Mouse (Mus musculus) gastrocnemius, postnatal 10 days (tissue): ENCODE results near the gene Rabac1. TPM values are rescaled to one million over a fixed set of nuclear protein-coding genes. Genes with fewer than 3 reads are reported as not detected.

Experiments used
- DNase-seq: peaks from one replicate; pipeline ENCODE4 v3.0.0; 2021; ENCODE audit warnings: mixed read lengths
- microRNA-seq, 2 experiments: library from miRNA; unstranded; fragments of <30 nt; microRNA quantifications; one replicate each; pipeline ENCODE4 v1.2.0; 2021
- total RNA-seq, 2 experiments: library from RNA; stranded (reverse); gene quantifications; 2 replicates each; pipeline ENCODE4 v1.2.3; 2021

Rabac1 gene
- total RNA-seq, 2 experiments from 2014 or later = 163 to 166 TPM

DNA sequence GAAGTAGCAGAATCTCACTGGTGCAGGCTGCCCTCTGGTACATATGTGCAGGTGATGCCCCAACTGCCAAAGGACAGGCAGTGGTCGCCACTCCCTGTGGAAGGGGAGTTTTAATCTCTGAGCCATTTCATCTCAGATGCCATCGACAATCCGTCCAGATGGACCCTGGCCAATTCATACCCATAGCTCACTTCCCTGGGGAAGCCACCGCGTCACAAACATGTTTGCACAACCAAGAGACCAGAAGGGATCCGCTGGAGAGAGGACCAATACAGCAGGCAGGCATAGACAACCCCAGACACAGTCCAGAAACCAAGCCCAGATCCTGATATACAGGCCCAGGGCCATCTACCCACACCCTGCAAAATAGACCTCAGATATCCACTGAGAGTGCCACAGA lies 42.1 kb downstream of the Rabac1 start:
- no peak for DNase-seq

Small RNA genes lying within 50 kb of the gene (microRNA-seq; reads per million reads assigned to microRNA genes)
- gene Mir7046 = 0.95 to 1.0 reads per million in 2 experiments
- 0.25 to 0.32 reads per million in 2 experiments for gene Mir7047

Other genes starting within 250 kb of the Rabac1 start
- gene Gm4763, start 245.8 kb downstream of the Rabac1 start, total RNA-seq = not detected
- under 1 TPM in 1 of 2 experiments, not detected in 1; 0.77 TPM for gene Cd177, start 212.4 kb downstream of the Rabac1 start, total RNA-seq
- gene Ceacam10, start 195.5 kb downstream of the Rabac1 start, total RNA-seq = not detected
- gene Gm9844, start 110.5 kb downstream of the Rabac1 start, total RNA-seq = 1 to 10 TPM in 1 of 2 experiments, not detected in 1; 1.7 TPM
- not detected for gene Lypd4, start 102.8 kb downstream of the Rabac1 start, total RNA-seq
- gene Dmrtc2, start 102.7 kb downstream of the Rabac1 start, total RNA-seq = not detected
- gene Rps19, start 88.4 kb downstream of the Rabac1 start, total RNA-seq = 100 to 1,000 TPM; 680 to 704 TPM
- 1 to 10 TPM in 1 of 2 experiments, under 1 TPM in 1; 0.21 to 1.6 TPM for gene Cd79a, start 75.4 kb downstream of the Rabac1 start, total RNA-seq
- gene Arhgef1, start 69.8 kb downstream of the Rabac1 start, total RNA-seq = 10 to 100 TPM; 40.7 to 64.0 TPM
- gene Gm4881, start 28.3 kb downstream of the Rabac1 start, total RNA-seq = not detected
- 1 to 10 TPM; 1.9 to 4.0 TPM for gene Atp1a3, start 33.2 kb upstream of the Rabac1 start, total RNA-seq
- gene Grik5, start 99.6 kb upstream of the Rabac1 start, total RNA-seq = 10 to 100 TPM in 1 of 2 experiments, 1 to 10 TPM in 1; 7.2 to 11.0 TPM
- gene Zfp574, start 99.8 kb upstream of the Rabac1 start, total RNA-seq = 1 to 10 TPM; 6.9 to 9.0 TPM
- gene Pou2f2, start 207.0 kb upstream of the Rabac1 start, total RNA-seq = under 1 TPM; 0.16 to 0.77 TPM
- gene Dedd2, start 247.9 kb upstream of the Rabac1 start, total RNA-seq = 1 to 10 TPM; 6.3 to 7.4 TPM
- 1 to 10 TPM; 6.2 to 8.5 TPM for gene Zfp526, start 248.7 kb upstream of the Rabac1 start, total RNA-seq